Comparison of ENCODE assay signal across 23 mouse cellular contexts in the genomic region with DNA sequence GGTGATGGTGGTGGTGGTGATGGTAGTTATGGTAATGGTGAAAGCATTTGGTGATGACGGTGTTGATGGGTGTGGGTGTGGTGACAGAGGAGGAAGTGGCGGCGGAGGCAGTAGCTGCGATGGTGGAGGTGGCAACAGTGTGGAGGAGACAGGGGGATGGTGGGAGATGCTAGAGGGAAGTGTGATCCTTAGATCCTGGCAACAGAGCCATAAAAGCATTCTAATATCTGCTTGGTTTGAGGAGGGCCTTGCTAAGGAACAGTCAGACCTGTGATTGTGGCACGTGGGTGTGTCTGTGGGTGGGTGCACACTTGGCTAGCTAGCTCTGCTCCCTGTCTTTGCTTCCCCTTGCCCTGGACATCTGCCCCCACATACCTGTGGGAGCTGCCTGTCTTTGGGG. TPM values are rescaled to one million over a fixed set of nuclear protein-coding genes. Genes with fewer than 3 reads are reported as not detected.
DNase-seq lines count a peak whose midpoint lies in the region; ATAC-seq and TF ChIP-seq lines count a peak whose summit lies in the region.
"Had no signal": no experiment of that assay in that cellular context is flagged by ENCODE, and none has a peak within 500 bp of the region (broad histone marks: within the 10 kb centered on the region; RNA-seq: fewer than 3 reads in every experiment).

No protein-coding gene starts in this region.

- no peak for TF ChIP-seq POLR2A in olfactory bulb, adult 2 months (IDR thresholded peaks at IDR 0.05; ENCODE audit: insufficient read depth, low read depth, low read length)

- no peak overlapping the region for H3K4me3 ChIP-seq in hindbrain, embryonic 13.5 days
- no peak overlapping the region for H3K4me3 ChIP-seq in hindbrain, embryonic 14.5 days (replicated peaks; ENCODE audit: low read length)
- no peak overlapping the region for H3K4me3 ChIP-seq in midbrain, embryonic 16.5 days (ENCODE audit: low read depth, low read length)
- H3K4me3 ChIP-seq in midbrain, embryonic 10.5 days, result no peak overlapping the region
- no peak overlapping the region for H3K4me3 ChIP-seq in olfactory bulb, adult 2 months (ENCODE audit: insufficient read depth, low read depth, low read length)
- H3K4me3 ChIP-seq: embryonic facial prominence, embryonic 15.5 days; heart, embryonic 15.5 days; limb, embryonic 12.5 days; liver, embryonic 12.5 days; myocyte; neural tube, embryonic 15.5 days had no signal

- H3K9ac ChIP-seq in hindbrain, embryonic 13.5 days, result no peak overlapping the region
- no peak overlapping the region for H3K9ac ChIP-seq in hindbrain, embryonic 14.5 days
- no peak overlapping the region for H3K9ac ChIP-seq in midbrain, embryonic 16.5 days (ENCODE audit: low read depth, low read length)
- H3K9ac ChIP-seq: embryonic facial prominence, embryonic 15.5 days; heart, embryonic 15.5 days; limb, embryonic 12.5 days; liver, embryonic 12.5 days had no signal

- peaks cover 22% of the 10 kb centered on the region for H3K27me3 ChIP-seq in hindbrain, embryonic 13.5 days
- H3K27me3 ChIP-seq in hindbrain, embryonic 14.5 days (ENCODE audit: control insufficient read depth, insufficient read depth, low read length), result no peaks in the 10 kb centered on the region
- no peaks in the 10 kb centered on the region for H3K27me3 ChIP-seq in midbrain, embryonic 16.5 days (ENCODE audit: control insufficient read depth, insufficient read depth, low read depth, low read length)
- peaks cover 32% of the 10 kb centered on the region for H3K27me3 ChIP-seq in midbrain, embryonic 10.5 days (ENCODE audit: low read depth, poor library complexity, severe bottlenecking)

- WGBS in hindbrain, embryonic 13.5 days, result 81% methylated on average over 5 of the region's 5 CpGs
- whole genome bisulfite sequencing in hindbrain, embryonic 14.5 days, result 76% methylated on average over 5 of the region's 5 CpGs
- 80% methylated on average over 5 of the region's 5 CpGs for WGBS in midbrain, embryonic 16.5 days
- 83% methylated on average over 5 of the region's 5 CpGs for WGBS in midbrain, embryonic 10.5 days
- 26% methylated on average over 5 of the region's 5 CpGs for WGBS in olfactory bulb, adult 2 months

- H3K9me3 ChIP-seq in hindbrain, embryonic 13.5 days, result no peaks in the 10 kb centered on the region
- no peaks in the 10 kb centered on the region for H3K9me3 ChIP-seq in hindbrain, embryonic 14.5 days (ENCODE audit: control insufficient read depth, low read length)
- H3K9me3 ChIP-seq in midbrain, embryonic 16.5 days (replicated peaks; ENCODE audit: control insufficient read depth, low read length, poor library complexity, severe bottlenecking), result no peaks in the 10 kb centered on the region
- H3K9me3 ChIP-seq in midbrain, embryonic 10.5 days (replicated peaks), result no peaks in the 10 kb centered on the region
- H3K9me3 ChIP-seq: embryonic facial prominence, embryonic 15.5 days; G1E; heart, embryonic 15.5 days; limb, embryonic 12.5 days; liver, embryonic 12.5 days; neural tube, embryonic 15.5 days had no signal

- no peaks in the 10 kb centered on the region for H3K36me3 ChIP-seq in hindbrain, embryonic 13.5 days
- no peaks in the 10 kb centered on the region for H3K36me3 ChIP-seq in hindbrain, embryonic 14.5 days (replicated peaks; ENCODE audit: control insufficient read depth, insufficient read depth)
- H3K36me3 ChIP-seq in midbrain, embryonic 16.5 days (ENCODE audit: control insufficient read depth, insufficient read depth, low read length), result no peaks in the 10 kb centered on the region
- H3K36me3 ChIP-seq in midbrain, embryonic 10.5 days, result no peaks in the 10 kb centered on the region
- H3K36me3 ChIP-seq: embryonic facial prominence, embryonic 15.5 days; G1E; heart, embryonic 15.5 days; limb, embryonic 12.5 days; liver, embryonic 12.5 days; neural tube, embryonic 15.5 days had no signal

- no peak overlapping the region for H3K4me2 ChIP-seq in hindbrain, embryonic 13.5 days
- H3K4me2 ChIP-seq in hindbrain, embryonic 14.5 days (replicated peaks), result no peak overlapping the region
- H3K4me2 ChIP-seq in midbrain, embryonic 16.5 days (ENCODE audit: low read length), result no peak overlapping the region
- H3K4me2 ChIP-seq: embryonic facial prominence, embryonic 15.5 days; heart, embryonic 15.5 days; limb, embryonic 12.5 days; liver, embryonic 12.5 days had no signal

- H3K27ac ChIP-seq in hindbrain, embryonic 13.5 days, result 0 out of 2 replicates have a peak overlapping the region, but pooled peaks have one; percentile 5
- H3K27ac ChIP-seq in hindbrain, embryonic 14.5 days, result no peak overlapping the region
- H3K27ac ChIP-seq in midbrain, embryonic 16.5 days (ENCODE audit: low read length), result peak overlapping the region; percentile 74
- H3K27ac ChIP-seq in midbrain, embryonic 10.5 days (replicated peaks), result no peak overlapping the region
- peak overlapping the region; percentile 97 for H3K27ac ChIP-seq in olfactory bulb, adult 2 months (ENCODE audit: insufficient read depth, low read depth, low read length)
- H3K27ac ChIP-seq: embryonic facial prominence, embryonic 15.5 days; heart, embryonic 15.5 days; limb, embryonic 12.5 days; liver, embryonic 12.5 days had no signal

- no peak for DNase-seq in hindbrain, embryonic 14.5 days (ENCODE audit: low spot score)
- DNase-seq in midbrain, embryonic 10.5 days (ENCODE audit: low spot score), result no peak
- peak; percentile 51 to 63 for DNase-seq in frontal cortex, postnatal 36 days (ENCODE audit: low spot score in 2 of 2)
- DNase-seq in cerebellum, postnatal 4 days (ENCODE audit: low spot score in 2 of 2), result no peak
- DNase-seq in cerebellum, postnatal 36 days, result no peak
- DNase-seq: adrenal gland, postnatal 14 days; cerebellum, adult 11 months; cerebellum, postnatal 10 days; gastrocnemius, postnatal 25 days; kidney, adult 2 months; kidney, postnatal 10 days; lung, adult 2 months; thymus, adult 18-20 months had no signal

- no peak for TF ChIP-seq CTCF in olfactory bulb, adult 2 months (IDR thresholded peaks at IDR 0.05; ENCODE audit: insufficient read depth, low read depth, low read length)

- ATAC-seq in hindbrain, embryonic 13.5 days (ENCODE audit: low FRiP score), result no peak
- ATAC-seq in hindbrain, embryonic 14.5 days (ENCODE audit: low FRiP score), result no peak
- no peak for ATAC-seq in midbrain, embryonic 16.5 days
- ATAC-seq: liver, embryonic 12.5 days had no signal

- peaks cover 30% of the 10 kb centered on the region for H3K4me1 ChIP-seq in hindbrain, embryonic 13.5 days (replicated peaks)
- H3K4me1 ChIP-seq in hindbrain, embryonic 14.5 days (replicated peaks; ENCODE audit: control insufficient read depth, insufficient read depth, low read length), result peaks cover 23% of the 10 kb centered on the region
- peaks cover 28% of the 10 kb centered on the region for H3K4me1 ChIP-seq in midbrain, embryonic 16.5 days (ENCODE audit: control insufficient read depth, insufficient read depth, low read length)
- H3K4me1 ChIP-seq in midbrain, embryonic 10.5 days, result peaks cover 26% of the 10 kb centered on the region
- H3K4me1 ChIP-seq in olfactory bulb, adult 2 months (ENCODE audit: control insufficient read depth, insufficient read depth, low read length), result peaks cover 64% of the 10 kb centered on the region
- H3K4me1 ChIP-seq: embryonic facial prominence, embryonic 15.5 days; heart, embryonic 15.5 days; limb, embryonic 12.5 days; liver, embryonic 12.5 days had no signal

RNA-seq across cellular contexts. Expression of gene Rasgef1a, which starts 7.4 kb away (rescaled TPM):
- 0.90 and 1.1 TPM in 2 replicates for polyA plus RNA-seq in hindbrain, embryonic 13.5 days (2015; fragmentation: Nextera tagmentation; extraction: Ambion mirVana)
- polyA plus RNA-seq in hindbrain, embryonic 14.5 days (2014; fragmentation: Nextera tagmentation; extraction: Ambion mirVana), result 1.5 and 2.3 TPM in 2 replicates
- polyA plus RNA-seq in midbrain, embryonic 16.5 days (2015; fragmentation: Nextera tagmentation; extraction: Ambion mirVana), result 7.8 and 8.8 TPM in 2 replicates
- polyA plus RNA-seq in midbrain, embryonic 10.5 days (2016; fragmentation: Nextera tagmentation; extraction: Ambion mirVana), result 0.09 and 0.15 TPM in 2 replicates
- polyA plus RNA-seq in olfactory bulb, adult 2 months (2012; ENCODE audit: insufficient read depth, insufficient read length, low replicate concordance, missing spikeins), result not detected in 2 replicates
- polyA plus RNA-seq: G1E; limb, embryonic 12.5 days; liver, embryonic 12.5 days had no signal

Comparison
In these comparisons a context has a peak if more than half of its experiments do, and no peak if none do; other contexts are left out.
1. H3K27ac ChIP-seq: peak in hindbrain, embryonic 13.5 days (single experiment), midbrain, embryonic 16.5 days (single experiment) and olfactory bulb, adult 2 months (single experiment); none in hindbrain, embryonic 14.5 days (single experiment) and midbrain, embryonic 10.5 days (single experiment).
2. DNase-seq: peak in frontal cortex, postnatal 36 days (2 of 2); none in hindbrain, embryonic 14.5 days (single experiment), midbrain, embryonic 10.5 days (single experiment), cerebellum, postnatal 4 days (0 of 2) and cerebellum, postnatal 36 days (0 of 2).